In genomic region chr4:123046300-123046699, GRCm38 (mm10) we compare ENCODE assay signal across 13 mouse cellular contexts. TPM values are rescaled to one million over a fixed set of nuclear protein-coding genes. Genes with fewer than 3 reads are reported as not detected.
DNase-seq lines count a peak whose midpoint lies in the region; TF ChIP-seq lines count a peak whose summit lies in the region.
"Had no signal": no experiment of that assay in that cellular context is flagged by ENCODE, and none has a peak within 500 bp of the region (broad histone marks: within the 10 kb centered on the region; RNA-seq: fewer than 3 reads in every experiment).

No protein-coding gene starts in this region.

- H3K4me1 ChIP-seq in lung, adult 2 months (ENCODE audit: control insufficient read depth, insufficient read depth, low read length), result peaks cover 22% of the 10 kb centered on the region

- no peak overlapping the region for H3K4me3 ChIP-seq in lung, adult 2 months (replicated peaks; ENCODE audit: extremely low read depth, low read depth, low read length)
- H3K4me3 ChIP-seq: erythroblast, embryonic 14.5 days; neural tube, embryonic 12.5 days had no signal

- TF ChIP-seq CTCF in lung, adult 2 months (IDR thresholded peaks at IDR 0.05; ENCODE audit: insufficient read depth, low read length), result no peak

- 62% methylated on average over 3 of the region's 3 CpGs for WGBS in lung, adult 2 months

- DNase-seq in urinary bladder, postnatal 14 days (ENCODE audit: low spot score), result peak; percentile 88
- no peak for DNase-seq in urinary bladder, postnatal 10 days (ENCODE audit: low spot score)
- peak; percentile 30 for DNase-seq in kidney, adult 9 months
- DNase-seq in lung, adult 2 months, result peak; percentile 51
- no peak for DNase-seq in cerebellum, postnatal 36 days
- no peak for DNase-seq in cerebellum, adult 11-12 months
- no peak for DNase-seq in Muller cell, postnatal 12 days (ENCODE audit: inconsistent ontology term)
- no peak for DNase-seq in layer of hippocampus, postnatal 14 days (ENCODE audit: low spot score in 2 of 2)
- DNase-seq: right cerebral cortex, postnatal 14 days had no signal

- TF ChIP-seq POLR2A in lung, adult 2 months (IDR thresholded peaks at IDR 0.05; ENCODE audit: borderline replicate concordance, extremely low read depth, low read depth, low read length), result no peak

RNA-seq across cellular contexts. Expression of gene Trit1, which starts 29.9 kb away (rescaled TPM):
- polyA plus RNA-seq in lung, adult 2 months (2012; rRNA removed), result 4.2 and 4.5 TPM in 2 replicates
- total RNA-seq in layer of hippocampus, postnatal 14 days (2021), result 10 to 100 TPM; 25.2 to 27.6 TPM

RNA-seq across cellular contexts. Expression of gene Mycl, which starts 50.8 kb away (rescaled TPM):
- 8.1 and 11.7 TPM in 2 replicates for polyA plus RNA-seq in lung, adult 2 months (2012; rRNA removed)
- total RNA-seq in layer of hippocampus, postnatal 14 days (2021), result 10 to 100 TPM; 41.7 to 47.2 TPM
- polyA plus RNA-seq: activated CD4-positive, CD25-positive, alpha-beta regulatory T cell, adult 4 months had no signal

RNA-seq across cellular contexts. Expression of gene Bmp8b, which starts 58.7 kb away (rescaled TPM):
- 0.06 and 0.07 TPM in 2 replicates for polyA plus RNA-seq in lung, adult 2 months (2012; rRNA removed)
- under 1 TPM; 0.62 to 0.86 TPM for total RNA-seq in layer of hippocampus, postnatal 14 days (2021)
- polyA plus RNA-seq: erythroblast, embryonic 14.5 days; heart, embryonic 11.5 days had no signal

Comparison
In these comparisons a context has a peak if more than half of its experiments do, and no peak if none do; other contexts are left out.
1. DNase-seq: peak in urinary bladder, postnatal 14 days (single experiment), kidney, adult 9 months (single experiment) and lung, adult 2 months (single experiment); none in urinary bladder, postnatal 10 days (single experiment), cerebellum, postnatal 36 days (0 of 2), cerebellum, adult 11-12 months (single experiment), Muller cell, postnatal 12 days (single experiment) and layer of hippocampus, postnatal 14 days (0 of 2).